Mouse (Mus musculus) cortical plate, adult 2 months (tissue): ENCODE measurements around the gene Iah1. TPM values are rescaled to one million over a fixed set of nuclear protein-coding genes. Genes with fewer than 3 reads are reported as not detected.

Experiments
- H3K27ac ChIP-seq: fragments of 200-500 bp; 2 replicates; pipeline ENCODE4 v1.5.1; 2012; ENCODE audit warnings: low read length, control low read depth, inconsistent platforms; ENCODE audit not compliant: insufficient read depth
- H3K4me1 ChIP-seq: fragments of 200-500 bp; 2 replicates; pipeline ENCODE4 v1.6.1; 2011; ENCODE audit warnings: low read length; ENCODE audit not compliant: control insufficient read depth, insufficient read depth
- H3K4me3 ChIP-seq: fragments of 200-500 bp; 2 replicates; pipeline ENCODE4 v1.5.1; 2011; ENCODE audit warnings: mild to moderate bottlenecking, low read length, control low read depth; ENCODE audit not compliant: insufficient read depth
- CTCF ChIP-seq: fragments of 200-500 bp; IDR thresholded peaks from 2 replicates; pipeline ENCODE4 v1.5.1; 2011; ENCODE audit warnings: mild to moderate bottlenecking, control low read depth, low read length; ENCODE audit not compliant: insufficient read depth; ENCODE audit errors: extremely low read depth
- POLR2A ChIP-seq: fragments of 200-500 bp; IDR thresholded peaks from 2 replicates; pipeline ENCODE4 v1.6.1; 2011; ENCODE audit warnings: mild to moderate bottlenecking, low read length, control low read depth; ENCODE audit not compliant: insufficient read depth; ENCODE audit errors: extremely low read depth
- polyA plus RNA-seq: library from polyadenylated mRNA; depleted of rRNA; stranded (reverse); fragments of >200 nt; gene quantifications from 2 replicates; pipeline ENCODE4 v1.2.3, GENCODE M21; 2012

Iah1 gene
- polyA plus RNA-seq, 1 experiment: 26.3 TPM

GRCm38 (mm10) chr12:21286712-21287650, 29.2 kb upstream of the Iah1 start:
- Histone ChIP-seq H3K27ac (peak overlapping the region; percentile 75), H3K4me1 (peaks cover 6% of the 10 kb centered on the region), H3K4me3 (peak overlapping the region; percentile 97)
- TF ChIP-seq CTCF (no peak), POLR2A (no peak)

GRCm38 (mm10) chr12:21288716-21289395, 27.3 kb upstream of the Iah1 start:
- Histone ChIP-seq H3K4me1 (peaks cover 6% of the 10 kb centered on the region), H3K4me3 (no peak overlapping the region), H3K27ac (no peak overlapping the region)
- TF ChIP-seq POLR2A: no peak
- TF ChIP-seq CTCF: no peak

GRCm38 (mm10) chr12:21289651-21290050, 26.5 kb upstream of the Iah1 start:
- H3K4me1 ChIP-seq: peaks cover 6% of the 10 kb centered on the region
- no peak overlapping the region for H3K27ac ChIP-seq
- no peak overlapping the region for H3K4me3 ChIP-seq
- TF ChIP-seq POLR2A: no peak
- TF ChIP-seq CTCF: no peak

GRCm38 (mm10) chr12:21298856-21299255, 17.3 kb upstream of the Iah1 start:
- no peaks in the 10 kb centered on the region for H3K4me1 ChIP-seq
- TF ChIP-seq CTCF (no peak), POLR2A (no peak)

GRCm38 (mm10) chr12:21301324-21301723, 14.9 kb upstream of the Iah1 start:
- no peak overlapping the region for H3K27ac ChIP-seq
- no peak overlapping the region for H3K4me3 ChIP-seq
- TF ChIP-seq CTCF (no peak), POLR2A (no peak)
- H3K4me1 ChIP-seq: no peaks in the 10 kb centered on the region

More at GRCm38 (mm10) chr12:21298856-21299255, 17.3 kb upstream of the Iah1 start:
- no peak overlapping the region for H3K4me3 ChIP-seq
- H3K27ac ChIP-seq: no peak overlapping the region

- no peak for TF ChIP-seq POLR2A
- TF ChIP-seq CTCF: no peak
- Histone ChIP-seq H3K4me3 (no peak overlapping the region), H3K4me1 (no peaks in the 10 kb centered on the region), H3K27ac (no peak overlapping the region)
Observed at GRCm38 (mm10) chr12:21301932-21302331, 14.3 kb upstream of the Iah1 start.

GRCm38 (mm10) chr12:21302361-21302783, 13.8 kb upstream of the Iah1 start:
- Histone ChIP-seq H3K4me1 (no peaks in the 10 kb centered on the region), H3K4me3 (no peak overlapping the region), H3K27ac (no peak overlapping the region)
- TF ChIP-seq CTCF (no peak), POLR2A (no peak)

GRCm38 (mm10) chr12:21305741-21306140, 10.4 kb upstream of the Iah1 start:
- Histone ChIP-seq H3K4me3 (no peak overlapping the region), H3K27ac (no peak overlapping the region), H3K4me1 (no peaks in the 10 kb centered on the region)
- TF ChIP-seq POLR2A: no peak
- TF ChIP-seq CTCF: no peak

GRCm38 (mm10) chr12:21306721-21307120, 9.5 kb upstream of the Iah1 start:
- Histone ChIP-seq H3K4me1 (no peaks in the 10 kb centered on the region), H3K27ac (no peak overlapping the region), H3K4me3 (no peak overlapping the region)
- TF ChIP-seq CTCF: no peak
- TF ChIP-seq POLR2A: no peak

- no peak overlapping the region for H3K4me3 ChIP-seq
- H3K4me1 ChIP-seq: no peaks in the 10 kb centered on the region; the same call in 1 of the 2 replicates
- TF ChIP-seq CTCF: no peak
- no peak for TF ChIP-seq POLR2A
- no peak overlapping the region for H3K27ac ChIP-seq
Observed at GRCm38 (mm10) chr12:21312201-21312600, 4.0 kb upstream of the Iah1 start.
